Mouse (Mus musculus): ENCODE results near the gene Srms. TPM values are rescaled to one million over a fixed set of nuclear protein-coding genes. Genes with fewer than 3 reads are reported as not detected.

Srms gene
- polyA plus RNA-seq, 1 experiment from 2014 or later: 0.05 TPM

GRCm38 (mm10) chr2:181159091-181159514, 53.9 kb downstream of the Srms start:
- Histone ChIP-seq H3K9me3 (replicated peaks; ENCODE audit: control insufficient read depth, low read length) (no peaks in the 10 kb centered on the region), H3K27ac (ENCODE audit: low read length) (peak overlapping the region; percentile 93), H3K36me3 (ENCODE audit: control insufficient read depth, insufficient read depth) (no peaks in the 10 kb centered on the region), H3K4me1 (ENCODE audit: control insufficient read depth, insufficient read depth, low read length) (peaks cover 38% of the 10 kb centered on the region), H3K4me3 (ENCODE audit: low read length) (peak overlapping the region; percentile 15), H3K27me3 (ENCODE audit: control insufficient read depth, insufficient read depth, low read length) (peaks cover 15% of the 10 kb centered on the region), H3K9ac (ENCODE audit: low read length) (peak overlapping the region; percentile 66), H3K4me2 (ENCODE audit: low read depth, low read length) (peak overlapping the region; percentile 60)
- peak; percentile 83 for ATAC-seq (replicated peaks; ENCODE audit: extremely low read depth, insufficient read depth, low FRiP score)
- 29% methylated on average over 7 of the region's 7 CpGs for WGBS

- Histone ChIP-seq H3K9ac (ENCODE audit: low read length) (peak overlapping the region; percentile 65; the same call in 1 of the 2 replicates), H3K4me3 (ENCODE audit: low read length) (no peak overlapping the region), H3K36me3 (ENCODE audit: control insufficient read depth, insufficient read depth) (no peaks in the 10 kb centered on the region), H3K27me3 (ENCODE audit: control insufficient read depth, insufficient read depth, low read length) (peaks cover 15% of the 10 kb centered on the region), H3K9me3 (replicated peaks; ENCODE audit: control insufficient read depth, low read length) (no peaks in the 10 kb centered on the region), H3K27ac (ENCODE audit: low read length) (peak overlapping the region; percentile 93), H3K4me2 (ENCODE audit: low read depth, low read length) (peak overlapping the region; percentile 60; the same call in 1 of the 2 replicates), H3K4me1 (ENCODE audit: control insufficient read depth, insufficient read depth, low read length) (peaks cover 42% of the 10 kb centered on the region)
- no peak for ATAC-seq (replicated peaks; ENCODE audit: extremely low read depth, insufficient read depth, low FRiP score)
- 90% methylated on average over 2 of the region's 2 CpGs for WGBS
These were observed 54.5 kb downstream of the Srms start for GRCm38 (mm10) chr2:181158471-181158870.

DNA sequence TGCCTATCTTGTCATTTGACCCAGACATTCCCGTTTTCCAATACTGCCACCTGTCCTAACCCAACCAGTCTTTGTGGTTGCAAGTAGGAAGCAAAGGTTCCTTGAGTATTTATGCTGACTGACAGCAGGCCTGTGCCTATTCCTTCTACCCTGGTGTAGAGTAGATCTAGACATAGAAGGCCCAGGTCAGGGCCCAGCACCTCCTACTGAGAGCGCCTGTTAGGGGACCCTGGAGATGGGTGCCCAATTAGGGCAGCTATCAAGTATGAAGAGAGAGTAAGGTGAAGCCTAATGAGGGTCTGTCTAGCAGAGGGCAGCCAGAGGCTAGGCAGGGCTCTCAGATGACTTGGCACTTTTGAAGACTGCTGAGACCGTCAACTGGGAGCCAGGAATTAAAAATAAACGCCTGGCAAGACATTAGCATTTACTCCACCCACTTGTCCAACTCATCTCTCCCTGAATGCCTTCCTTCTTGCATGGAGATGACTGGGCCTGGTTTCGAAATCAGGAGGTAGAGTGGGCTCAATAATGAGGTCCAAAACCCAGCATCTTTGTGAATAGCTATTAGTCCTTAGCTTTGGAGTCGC, 55.2 kb downstream of the Srms start:
- no peak overlapping the region for H3K4me3 ChIP-seq (ENCODE audit: low read length)
- H3K9me3 ChIP-seq (replicated peaks; ENCODE audit: control insufficient read depth, low read length): no peaks in the 10 kb centered on the region
- WGBS: 68% methylated on average over 6 of the region's 6 CpGs
- peak overlapping the region; percentile 93 for H3K27ac ChIP-seq (ENCODE audit: low read length)
- peaks cover 2% of the 10 kb centered on the region; the same call in 1 of the 2 replicates for H3K36me3 ChIP-seq (ENCODE audit: control insufficient read depth, insufficient read depth)
- peaks cover 42% of the 10 kb centered on the region for H3K4me1 ChIP-seq (ENCODE audit: control insufficient read depth, insufficient read depth, low read length)
- peaks cover 15% of the 10 kb centered on the region for H3K27me3 ChIP-seq (ENCODE audit: control insufficient read depth, insufficient read depth, low read length)
- no peak for ATAC-seq (replicated peaks; ENCODE audit: extremely low read depth, insufficient read depth, low FRiP score)
- no peak overlapping the region for H3K9ac ChIP-seq (ENCODE audit: low read length)
- no peak overlapping the region for H3K4me2 ChIP-seq (ENCODE audit: low read depth, low read length)

DNA sequence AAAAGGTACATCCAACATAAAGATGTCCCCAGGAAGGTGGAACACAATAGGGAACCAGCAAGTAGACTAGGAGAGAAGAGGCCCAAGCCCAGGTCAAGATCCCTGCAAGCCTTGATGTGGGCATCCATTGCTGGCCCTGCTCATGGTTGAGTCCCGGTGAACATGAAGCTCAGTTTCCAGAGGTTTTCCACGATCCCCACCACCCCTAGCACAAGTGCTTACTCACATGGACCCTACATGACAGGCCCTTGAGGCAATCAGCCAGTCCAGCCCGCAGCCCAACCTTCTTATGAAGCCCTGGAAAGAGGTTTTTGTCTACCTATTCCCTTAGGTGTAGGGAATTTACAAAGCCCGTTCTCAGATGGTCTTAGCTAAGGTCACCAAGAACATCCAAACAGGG, 55.8 kb downstream of the Srms start:
- 65% methylated on average over 4 of the region's 4 CpGs for WGBS
- peaks cover 15% of the 10 kb centered on the region for H3K27me3 ChIP-seq (ENCODE audit: control insufficient read depth, insufficient read depth, low read length)
- peaks cover 5% of the 10 kb centered on the region for H3K36me3 ChIP-seq (ENCODE audit: control insufficient read depth, insufficient read depth)
- H3K4me1 ChIP-seq (ENCODE audit: control insufficient read depth, insufficient read depth, low read length): peaks cover 42% of the 10 kb centered on the region
- H3K4me3 ChIP-seq (ENCODE audit: low read length): peak overlapping the region; percentile 69
- peak overlapping the region; percentile 92; the same call in 1 of the 2 replicates for H3K9ac ChIP-seq (ENCODE audit: low read length)
- peak overlapping the region; percentile 68 for H3K4me2 ChIP-seq (ENCODE audit: low read depth, low read length)
- H3K27ac ChIP-seq (ENCODE audit: low read length): peak overlapping the region; percentile 93
- H3K9me3 ChIP-seq (replicated peaks; ENCODE audit: control insufficient read depth, low read length): no peaks in the 10 kb centered on the region
- ATAC-seq (replicated peaks; ENCODE audit: extremely low read depth, insufficient read depth, low FRiP score): no peak

DNA sequence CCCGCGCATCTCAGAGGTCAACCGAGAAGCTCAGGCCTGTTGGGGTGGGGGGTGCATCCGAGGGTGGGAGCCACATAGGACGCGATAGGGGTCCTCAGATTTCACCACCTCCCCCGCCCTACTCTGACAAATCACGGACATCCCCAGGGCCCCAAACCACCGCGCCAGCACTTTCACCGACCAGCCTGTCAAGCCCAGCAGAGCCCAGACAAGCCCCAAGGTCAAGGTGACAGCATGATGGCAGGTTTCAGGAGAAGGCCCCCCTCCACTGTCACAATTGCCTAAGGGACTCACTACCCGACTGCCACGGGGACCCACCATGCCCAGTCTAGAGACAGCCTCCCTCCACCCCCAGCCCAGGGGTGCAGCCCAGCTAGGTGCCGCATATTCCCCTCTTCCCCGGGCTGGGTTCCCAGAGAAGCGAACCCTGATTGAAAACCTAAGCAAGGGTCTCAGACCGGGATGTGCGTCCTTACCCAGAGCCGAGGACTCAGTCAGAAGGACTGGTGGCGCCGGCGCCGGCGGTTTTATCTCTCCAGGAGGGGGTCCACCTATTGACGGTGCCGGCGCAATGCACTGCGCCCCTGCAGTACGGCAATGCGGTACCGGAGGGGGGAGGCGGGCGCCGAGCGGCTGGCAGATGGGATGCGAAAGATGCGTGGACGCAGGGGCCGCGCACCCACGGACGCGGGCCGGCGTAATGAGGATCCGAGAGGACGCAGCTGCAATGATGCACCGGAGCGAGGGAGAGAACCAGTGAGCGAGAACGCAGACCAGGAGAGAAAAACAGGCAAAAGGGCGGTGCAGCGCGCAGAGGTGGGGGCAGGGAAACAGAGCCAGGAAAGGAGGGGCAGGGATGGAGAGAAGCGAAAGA, 56.5 kb downstream of the Srms start, which contains the start of gene Eef1a2:
TSS of gene Eef1a2 (minus strand) at position 767 of the 874 bp plus-strand sequence.
- 3% methylated on average over 55 of the region's 55 CpGs for WGBS
- Histone ChIP-seq H3K4me1 (ENCODE audit: control insufficient read depth, insufficient read depth, low read length) (peaks cover 42% of the 10 kb centered on the region), H3K9ac (ENCODE audit: low read length) (peak within 1 kb of the TSS; percentile 92), H3K27ac (ENCODE audit: low read length) (peak within 1 kb of the TSS; percentile 93), H3K27me3 (ENCODE audit: control insufficient read depth, insufficient read depth, low read length) (peaks cover 15% of the 10 kb centered on the region), H3K36me3 (ENCODE audit: control insufficient read depth, insufficient read depth) (peaks cover 5% of the 10 kb centered on the region), H3K9me3 (replicated peaks; ENCODE audit: control insufficient read depth, low read length) (no peaks in the 10 kb centered on the region), H3K4me3 (ENCODE audit: low read length) (peak within 1 kb of the TSS; percentile 69), H3K4me2 (ENCODE audit: low read depth, low read length) (peak within 1 kb of the TSS; percentile 68)
- ATAC-seq (replicated peaks; ENCODE audit: extremely low read depth, insufficient read depth, low FRiP score): 0 out of 2 replicates have a peak, but pooled peaks have one; percentile 16

GRCm38 (mm10) chr2:181155801-181156200, 57.2 kb downstream of the Srms start:
- peaks cover 15% of the 10 kb centered on the region for H3K27me3 ChIP-seq (ENCODE audit: control insufficient read depth, insufficient read depth, low read length)
- 0 out of 2 replicates have a peak, but pooled peaks have one; percentile 9 for ATAC-seq (replicated peaks; ENCODE audit: extremely low read depth, insufficient read depth, low FRiP score)
- 39% methylated on average over 4 of the region's 4 CpGs for WGBS
- H3K4me1 ChIP-seq (ENCODE audit: control insufficient read depth, insufficient read depth, low read length): peaks cover 40% of the 10 kb centered on the region
- peak overlapping the region; percentile 92 for H3K9ac ChIP-seq (ENCODE audit: low read length)
- peak overlapping the region; percentile 69 for H3K4me3 ChIP-seq (ENCODE audit: low read length)
- no peaks in the 10 kb centered on the region for H3K9me3 ChIP-seq (replicated peaks; ENCODE audit: control insufficient read depth, low read length)
- H3K36me3 ChIP-seq (ENCODE audit: control insufficient read depth, insufficient read depth): peaks cover 5% of the 10 kb centered on the region
- H3K4me2 ChIP-seq (ENCODE audit: low read depth, low read length): peak overlapping the region; percentile 68
- H3K27ac ChIP-seq (ENCODE audit: low read length): peak overlapping the region; percentile 93

Other genes with a start within 250 kb of the Srms start
- gene Arfgap1, start 246.0 kb downstream of the Srms start, polyA plus RNA-seq (2015; fragmentation: Nextera tagmentation; extraction: Ambion mirVana): 76.1 and 86.1 TPM in 2 replicates
- 0.07 and 0.30 TPM in 2 replicates for gene Col20a1, start 226.7 kb downstream of the Srms start, polyA plus RNA-seq (2015; fragmentation: Nextera tagmentation; extraction: Ambion mirVana)
- 0.22 and 0.37 TPM in 2 replicates for gene Chrna4, start 169.6 kb downstream of the Srms start, polyA plus RNA-seq (2015; fragmentation: Nextera tagmentation; extraction: Ambion mirVana)
- gene Kcnq2, start 77.9 kb downstream of the Srms start, polyA plus RNA-seq (2015; fragmentation: Nextera tagmentation; extraction: Ambion mirVana): 0.07 and 0.11 TPM in 2 replicates
- gene Eef1a2, start 56.2 kb downstream of the Srms start, polyA plus RNA-seq (2015; fragmentation: Nextera tagmentation; extraction: Ambion mirVana): 7.1 and 12.4 TPM in 2 replicates
- 135 and 154 TPM in 2 replicates for gene Ppdpf, start 25.9 kb downstream of the Srms start, polyA plus RNA-seq (2015; fragmentation: Nextera tagmentation; extraction: Ambion mirVana)
- 0.07 TPM in 1 of 2 replicates, not detected in the other for gene Ptk6, start 10.4 kb downstream of the Srms start, polyA plus RNA-seq (2015; fragmentation: Nextera tagmentation; extraction: Ambion mirVana)
- 0.12 and 0.20 TPM in 2 replicates for gene Fndc11, start 6.8 kb upstream of the Srms start, polyA plus RNA-seq (2015; fragmentation: Nextera tagmentation; extraction: Ambion mirVana)
- gene Helz2, start 28.8 kb upstream of the Srms start, polyA plus RNA-seq (2015; fragmentation: Nextera tagmentation; extraction: Ambion mirVana): 1.2 and 1.5 TPM in 2 replicates
- 8.8 and 9.3 TPM in 2 replicates for gene Gmeb2, start 74.8 kb upstream of the Srms start, polyA plus RNA-seq (2015; fragmentation: Nextera tagmentation; extraction: Ambion mirVana)
- gene Stmn3, start 101.3 kb upstream of the Srms start, polyA plus RNA-seq (2015; fragmentation: Nextera tagmentation; extraction: Ambion mirVana): 1.4 and 1.9 TPM in 2 replicates
- 23.8 and 25.9 TPM in 2 replicates for gene Rtel1, start 106.6 kb upstream of the Srms start, polyA plus RNA-seq (2015; fragmentation: Nextera tagmentation; extraction: Ambion mirVana)
- gene Zgpat, start 151.7 kb upstream of the Srms start, polyA plus RNA-seq (2015; fragmentation: Nextera tagmentation; extraction: Ambion mirVana): 28.0 and 30.7 TPM in 2 replicates
- gene Arfrp1, start 152.2 kb upstream of the Srms start, polyA plus RNA-seq (2015; fragmentation: Nextera tagmentation; extraction: Ambion mirVana): 63.0 and 65.7 TPM in 2 replicates
- 15.6 and 18.1 TPM in 2 replicates for gene Lime1, start 166.9 kb upstream of the Srms start, polyA plus RNA-seq (2015; fragmentation: Nextera tagmentation; extraction: Ambion mirVana)
- gene Zbtb46, start 246.2 kb upstream of the Srms start, polyA plus RNA-seq (2015; fragmentation: Nextera tagmentation; extraction: Ambion mirVana): 9.8 and 10.3 TPM in 2 replicates

All from heart, embryonic 16.5 days (tissue).